Mouse (Mus musculus): ENCODE measurements around the gene Atrn. TPM values are rescaled to one million over a fixed set of nuclear protein-coding genes. Genes with fewer than 3 reads are reported as not detected.

The Atrn gene
- polyA plus RNA-seq, 1 experiment: 48.2 TPM

DNA sequence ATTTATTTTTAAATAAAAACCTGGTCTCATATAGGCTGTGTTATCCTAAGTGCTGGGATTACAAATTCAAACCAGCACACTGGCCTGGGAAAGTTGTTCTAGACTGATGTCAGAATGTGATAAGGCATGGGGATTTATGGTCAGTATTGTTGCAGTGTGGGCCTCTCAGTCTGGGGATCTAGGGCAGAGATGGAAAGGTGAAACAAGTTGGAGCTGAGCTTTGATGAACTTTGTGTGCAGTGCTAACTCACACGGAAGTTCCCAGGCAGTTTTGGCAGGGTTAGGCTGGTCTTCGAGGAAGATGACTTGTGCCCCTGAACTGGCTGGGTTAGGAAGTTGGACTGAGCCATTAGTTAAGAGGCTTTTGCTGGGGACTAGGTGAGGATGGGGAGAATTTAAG is 18.7 kb downstream of the Atrn start:
- H3K27ac ChIP-seq (ENCODE audit: insufficient read depth, low read length): no peak overlapping the region
- peaks cover 1% of the 10 kb centered on the region; the same call in 1 of the 2 replicates for H3K4me1 ChIP-seq (ENCODE audit: control insufficient read depth, insufficient read depth, low read length)
- TF ChIP-seq CTCF (IDR thresholded peaks at IDR 0.05; ENCODE audit: borderline replicate concordance, insufficient read depth, low read depth, low read length): no peak
- TF ChIP-seq POLR2A (IDR thresholded peaks at IDR 0.05; ENCODE audit: borderline replicate concordance, insufficient read depth, low read length): no peak
- H3K27me3 ChIP-seq (ENCODE audit: control insufficient read depth, insufficient read depth, low read length): no peaks in the 10 kb centered on the region
- WGBS: 69% methylated on average over 2 of the region's 2 CpGs
- H3K4me3 ChIP-seq (replicated peaks; ENCODE audit: insufficient read depth, low read depth, low read length): no peak overlapping the region
- DNase-seq: no peak

GRCm38 (mm10) chr2:130928031-130928430 is 21.7 kb downstream of the Atrn start:
- Histone ChIP-seq H3K27me3 (ENCODE audit: control insufficient read depth, insufficient read depth, low read length) (no peaks in the 10 kb centered on the region), H3K27ac (ENCODE audit: insufficient read depth, low read length) (no peak overlapping the region), H3K4me3 (replicated peaks; ENCODE audit: insufficient read depth, low read depth, low read length) (no peak overlapping the region), H3K4me1 (ENCODE audit: control insufficient read depth, insufficient read depth, low read length) (peaks cover 4% of the 10 kb centered on the region; the same call in 1 of the 2 replicates)
- WGBS: 67% methylated on average over 4 of the region's 4 CpGs
- TF ChIP-seq POLR2A (IDR thresholded peaks at IDR 0.05; ENCODE audit: borderline replicate concordance, insufficient read depth, low read length): no peak
- TF ChIP-seq CTCF (IDR thresholded peaks at IDR 0.05; ENCODE audit: borderline replicate concordance, insufficient read depth, low read depth, low read length): no peak
- no peak for DNase-seq

DNA sequence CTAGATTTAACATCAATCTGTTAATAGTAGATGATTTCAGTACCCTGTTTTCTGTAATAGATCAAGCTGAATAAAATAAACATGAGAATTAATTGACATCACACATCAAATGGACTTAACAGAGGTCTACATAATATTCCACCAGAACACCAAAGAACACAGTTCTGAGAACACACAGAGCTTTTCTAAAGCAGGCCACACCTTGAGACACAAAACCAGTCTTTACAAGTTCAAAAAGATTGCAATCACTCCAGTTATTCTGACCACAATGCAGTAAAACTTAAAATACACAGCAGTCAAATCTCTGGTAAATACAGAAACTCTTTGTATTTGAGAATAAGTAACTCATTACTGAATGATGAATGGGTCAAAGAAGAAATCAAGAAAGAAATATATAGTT is 22.2 kb downstream of the Atrn start:
- TF ChIP-seq POLR2A (IDR thresholded peaks at IDR 0.05; ENCODE audit: borderline replicate concordance, insufficient read depth, low read length) (no peak), CTCF (IDR thresholded peaks at IDR 0.05; ENCODE audit: borderline replicate concordance, insufficient read depth, low read depth, low read length) (no peak)
- H3K27ac ChIP-seq (ENCODE audit: insufficient read depth, low read length): no peak overlapping the region
- H3K4me3 ChIP-seq (replicated peaks; ENCODE audit: insufficient read depth, low read depth, low read length): no peak overlapping the region
- no peak for DNase-seq
- H3K27me3 ChIP-seq (ENCODE audit: control insufficient read depth, insufficient read depth, low read length): no peaks in the 10 kb centered on the region
- H3K4me1 ChIP-seq (ENCODE audit: control insufficient read depth, insufficient read depth, low read length): peaks cover 4% of the 10 kb centered on the region; the same call in 1 of the 2 replicates

DNA sequence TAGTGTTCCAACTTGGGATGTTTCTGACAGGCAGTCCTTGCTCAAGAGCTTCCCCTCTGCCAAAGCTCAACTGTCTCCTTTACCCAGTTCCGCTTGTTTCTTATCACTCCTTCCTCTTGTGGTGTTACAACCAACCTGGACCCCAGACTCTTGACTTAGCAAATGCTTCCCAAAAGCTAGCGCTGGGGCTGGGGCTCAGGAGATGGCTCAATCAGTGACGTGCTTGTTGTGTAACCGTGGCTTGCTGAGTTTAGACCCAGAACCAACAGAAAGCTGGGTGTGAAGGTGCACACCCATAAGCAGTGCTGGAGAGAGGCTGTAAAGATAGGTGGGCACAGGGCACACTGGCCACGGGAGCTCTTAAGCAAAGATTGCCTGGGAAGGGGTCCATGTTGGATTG is 23.7 kb downstream of the Atrn start:
- Histone ChIP-seq H3K27ac (ENCODE audit: insufficient read depth, low read length) (no peak overlapping the region), H3K27me3 (ENCODE audit: control insufficient read depth, insufficient read depth, low read length) (no peaks in the 10 kb centered on the region), H3K4me3 (replicated peaks; ENCODE audit: insufficient read depth, low read depth, low read length) (no peak overlapping the region), H3K4me1 (ENCODE audit: control insufficient read depth, insufficient read depth, low read length) (peaks cover 4% of the 10 kb centered on the region; the same call in 1 of the 2 replicates)
- WGBS: 91% methylated on average over 5 of the region's 5 CpGs
- DNase-seq: no peak
- TF ChIP-seq CTCF (IDR thresholded peaks at IDR 0.05; ENCODE audit: borderline replicate concordance, insufficient read depth, low read depth, low read length) (no peak), POLR2A (IDR thresholded peaks at IDR 0.05; ENCODE audit: borderline replicate concordance, insufficient read depth, low read length) (no peak)

DNA sequence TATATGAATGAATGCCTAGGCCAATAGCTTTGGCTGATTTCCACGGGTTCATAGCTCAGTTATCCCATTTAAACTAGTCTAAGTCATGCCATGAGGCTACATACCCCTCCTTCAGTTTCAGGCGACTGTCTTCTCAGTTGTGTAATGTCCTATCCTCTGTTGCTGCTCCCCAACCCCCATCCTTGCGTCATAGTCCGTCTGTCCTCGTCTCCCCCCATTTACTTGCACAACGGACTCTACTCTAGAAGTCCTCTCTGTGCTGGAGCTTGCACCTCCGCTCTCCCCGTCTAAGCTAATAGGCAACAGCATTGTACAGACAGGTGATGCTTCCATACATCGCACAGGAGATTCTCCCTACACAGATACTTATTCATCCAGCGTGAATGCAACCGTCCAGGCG is 26.6 kb downstream of the Atrn start:
- peaks cover 4% of the 10 kb centered on the region; the same call in 1 of the 2 replicates for H3K4me1 ChIP-seq (ENCODE audit: control insufficient read depth, insufficient read depth, low read length)
- TF ChIP-seq CTCF (IDR thresholded peaks at IDR 0.05; ENCODE audit: borderline replicate concordance, insufficient read depth, low read depth, low read length) (no peak), POLR2A (IDR thresholded peaks at IDR 0.05; ENCODE audit: borderline replicate concordance, insufficient read depth, low read length) (no peak)
- DNase-seq: no peak
- H3K4me3 ChIP-seq (replicated peaks; ENCODE audit: insufficient read depth, low read depth, low read length): no peak overlapping the region
- H3K27me3 ChIP-seq (ENCODE audit: control insufficient read depth, insufficient read depth, low read length): no peaks in the 10 kb centered on the region
- H3K27ac ChIP-seq (ENCODE audit: insufficient read depth, low read length): no peak overlapping the region
- WGBS: 85% methylated on average over 12 of the region's 12 CpGs

DNA sequence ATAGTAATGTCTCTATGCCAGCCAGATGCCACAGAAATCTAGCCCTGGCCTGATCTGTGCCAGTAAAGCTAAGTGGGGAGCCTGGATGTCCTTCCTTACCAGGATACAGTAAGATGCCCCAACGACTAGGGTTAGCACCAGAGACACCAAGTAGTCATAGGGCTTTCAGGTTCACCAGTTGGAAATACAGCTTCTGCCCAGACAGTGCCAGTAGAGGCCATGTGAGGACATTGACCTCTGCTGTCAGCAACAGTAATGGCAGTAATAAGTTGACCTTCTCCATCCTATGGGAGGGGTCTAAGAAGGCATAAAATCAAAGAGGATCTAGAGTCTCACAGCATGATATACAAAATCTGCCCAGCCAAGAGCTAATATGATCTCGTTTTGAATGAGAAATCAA is 43.5 kb downstream of the Atrn start:
- H3K4me3 ChIP-seq (replicated peaks; ENCODE audit: insufficient read depth, low read depth, low read length): no peak overlapping the region
- H3K27me3 ChIP-seq (ENCODE audit: control insufficient read depth, insufficient read depth, low read length): no peaks in the 10 kb centered on the region
- 51% methylated on average over 2 of the region's 2 CpGs for WGBS
- H3K4me1 ChIP-seq (ENCODE audit: control insufficient read depth, insufficient read depth, low read length): no peaks in the 10 kb centered on the region
- H3K27ac ChIP-seq (ENCODE audit: insufficient read depth, low read length): no peak overlapping the region
- peak in 1 of 2 experiments; percentile 4 for DNase-seq
- TF ChIP-seq POLR2A (IDR thresholded peaks at IDR 0.05; ENCODE audit: borderline replicate concordance, insufficient read depth, low read length) (no peak), CTCF (IDR thresholded peaks at IDR 0.05; ENCODE audit: borderline replicate concordance, insufficient read depth, low read depth, low read length) (no peak)

DNA sequence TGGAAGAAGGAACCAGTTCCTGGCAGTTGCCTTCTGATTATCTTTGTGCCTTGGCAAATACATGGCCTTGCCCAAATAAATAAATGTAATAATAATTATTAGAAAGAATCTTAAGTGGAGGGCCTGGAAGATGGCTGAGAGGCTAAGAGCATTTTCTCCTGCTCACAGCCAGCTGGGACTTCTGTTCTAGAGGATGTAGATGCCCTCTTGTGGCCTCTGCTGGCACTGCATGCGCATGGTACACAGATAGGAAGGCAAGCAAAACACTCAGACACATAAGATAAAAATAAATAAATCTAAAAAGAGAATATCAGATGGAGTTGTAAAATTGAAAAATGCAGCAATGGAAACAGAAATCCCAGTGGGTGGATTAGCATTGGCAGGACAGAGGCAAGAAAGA is 44.3 kb downstream of the Atrn start:
- H3K4me3 ChIP-seq (replicated peaks; ENCODE audit: insufficient read depth, low read depth, low read length): no peak overlapping the region
- DNase-seq: peak; percentile 79 to 87
- whole genome bisulfite sequencing: 7% methylated on average over 1 of the region's 1 CpGs
- no peaks in the 10 kb centered on the region for H3K27me3 ChIP-seq (ENCODE audit: control insufficient read depth, insufficient read depth, low read length)
- no peak overlapping the region for H3K27ac ChIP-seq (ENCODE audit: insufficient read depth, low read length)
- TF ChIP-seq POLR2A (IDR thresholded peaks at IDR 0.05; ENCODE audit: borderline replicate concordance, insufficient read depth, low read length) (no peak), CTCF (IDR thresholded peaks at IDR 0.05; ENCODE audit: borderline replicate concordance, insufficient read depth, low read depth, low read length) (peak; percentile 86)
- no peaks in the 10 kb centered on the region for H3K4me1 ChIP-seq (ENCODE audit: control insufficient read depth, insufficient read depth, low read length)

- Histone ChIP-seq H3K4me1 (ENCODE audit: control insufficient read depth, insufficient read depth, low read length) (no peaks in the 10 kb centered on the region), H3K4me3 (replicated peaks; ENCODE audit: insufficient read depth, low read depth, low read length) (no peak overlapping the region), H3K27ac (ENCODE audit: insufficient read depth, low read length) (no peak overlapping the region), H3K27me3 (ENCODE audit: control insufficient read depth, insufficient read depth, low read length) (no peaks in the 10 kb centered on the region)
- DNase-seq: no peak
- TF ChIP-seq CTCF (IDR thresholded peaks at IDR 0.05; ENCODE audit: borderline replicate concordance, insufficient read depth, low read depth, low read length) (no peak), POLR2A (IDR thresholded peaks at IDR 0.05; ENCODE audit: borderline replicate concordance, insufficient read depth, low read length) (no peak)
- 79% methylated on average over 2 of the region's 2 CpGs for WGBS
Observed at GRCm38 (mm10) chr2:130958906-130959305, 52.6 kb downstream of the Atrn start.
